Mouse (Mus musculus) limb, embryonic 12.5 days (tissue): Measurements from ENCODE around the gene Plce1. TPM values are rescaled to one million over a fixed set of nuclear protein-coding genes. Genes with fewer than 3 reads are reported as not detected.

Source experiments
- ATAC-seq: fragments of 200-750 bp; cut with Nextera tagmentation; 2 replicates; pipeline ENCODE4 v1.8.0; 2017; ENCODE audit warnings: low read depth, moderate TSS enrichment; ENCODE audit not compliant: insufficient number of reproducible peaks, insufficient read depth, low FRiP score, low TSS enrichment
- H3K27ac ChIP-seq: fragments of 300-500 bp; sonication (generic); 2 replicates; pipeline ENCODE4 v1.5.1; 2016; ENCODE audit warnings: mild to moderate bottlenecking, moderate library complexity
- H3K27me3 ChIP-seq: fragments of 300-500 bp; sonication (generic); 2 replicates; pipeline ENCODE4 v1.6.1; 2016; ENCODE audit warnings: mild to moderate bottlenecking, moderate library complexity
- H3K36me3 ChIP-seq: fragments of 300-500 bp; sonication (generic); 2 replicates; pipeline ENCODE4 v1.6.1; 2016; ENCODE audit warnings: mild to moderate bottlenecking, moderate library complexity
- H3K4me1 ChIP-seq: fragments of 300-500 bp; sonication (generic); replicated peaks from 2 replicates; pipeline ENCODE4 v1.6.1; 2016
- H3K4me2 ChIP-seq: fragments of 300-500 bp; sonication (generic); 2 replicates; pipeline ENCODE4 v1.6.1; 2016; ENCODE audit warnings: mild to moderate bottlenecking, moderate library complexity
- H3K4me3 ChIP-seq: fragments of 300-500 bp; sonication (generic); replicated peaks from 2 replicates; pipeline ENCODE4 v1.5.1; 2016; ENCODE audit warnings: mild to moderate bottlenecking
- H3K9ac ChIP-seq: fragments of 300-500 bp; sonication (generic); replicated peaks from 2 replicates; pipeline ENCODE4 v1.6.1; 2016; ENCODE audit warnings: mild to moderate bottlenecking, moderate library complexity
- H3K9me3 ChIP-seq: fragments of 300-500 bp; sonication (generic); 2 replicates; pipeline ENCODE4 v1.6.1; 2016; ENCODE audit warnings: mild to moderate bottlenecking, moderate library complexity
- WGBS: fragments of 180-500 bp; shearing (Covaris S2); methylation state at CpG from one replicate; pipeline ENCODE4 v1.1.7; 2016; 5-methylcytosine and 5-hydroxymethylcytosine counted together
- polyA plus RNA-seq: library from polyadenylated mRNA; unstranded; fragments of >200 nt; fragmentation: Nextera tagmentation; extraction: Ambion mirVana; gene quantifications from 2 replicates; pipeline ENCODE4 v1.2.1, GENCODE M21; 2016

Plce1 gene
- polyA plus RNA-seq, 1 experiment from 2014 or later = 7.1 TPM

GRCm38 (mm10) chr19:38691533-38691932, 210.6 kb downstream of the Plce1 start:
- H3K27me3 ChIP-seq = no peaks in the 10 kb centered on the region

GRCm38 (mm10) chr19:38693331-38693730, 212.4 kb downstream of the Plce1 start:
- Histone ChIP-seq H3K36me3 (no peaks in the 10 kb centered on the region), H3K4me2 (no peak overlapping the region), H3K9ac (no peak overlapping the region), H3K27ac (no peak overlapping the region), H3K4me3 (no peak overlapping the region), H3K4me1 (no peaks in the 10 kb centered on the region), H3K9me3 (no peaks in the 10 kb centered on the region), H3K27me3 (no peaks in the 10 kb centered on the region)
- no peak for ATAC-seq
- WGBS = 35% methylated on average over 2 of the region's 2 CpGs

More at GRCm38 (mm10) chr19:38691533-38691932, 210.6 kb downstream of the Plce1 start:
- WGBS = 91% methylated on average over 6 of the region's 6 CpGs
- no peak overlapping the region for H3K9ac ChIP-seq
- no peaks in the 10 kb centered on the region for H3K9me3 ChIP-seq
- H3K36me3 ChIP-seq = no peaks in the 10 kb centered on the region
- no peaks in the 10 kb centered on the region for H3K4me1 ChIP-seq
- H3K27ac ChIP-seq = no peak overlapping the region
- H3K4me2 ChIP-seq = no peak overlapping the region
- H3K4me3 ChIP-seq = no peak overlapping the region
- ATAC-seq = no peak

DNA sequence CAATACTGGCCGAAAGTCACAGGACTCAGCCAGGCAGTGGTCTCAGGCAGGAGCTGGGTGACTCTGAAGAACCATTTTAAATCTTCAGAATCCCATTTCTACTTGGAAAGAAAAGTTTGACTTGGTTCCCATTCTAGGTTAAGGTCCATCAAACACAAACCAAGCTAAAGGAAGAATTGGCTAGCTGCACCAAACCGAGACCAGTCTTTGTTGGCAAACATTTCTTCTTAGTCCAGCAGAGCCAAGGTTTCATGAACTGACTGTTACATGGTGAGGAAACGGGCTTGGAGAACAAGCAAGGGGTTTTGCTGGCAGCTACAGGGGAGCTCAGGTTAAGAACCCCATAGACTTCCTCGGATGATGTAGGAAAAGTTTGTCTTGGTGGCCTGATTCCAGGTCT, 212.9 kb downstream of the Plce1 start:
- WGBS = 85% methylated on average over 4 of the region's 4 CpGs
- Histone ChIP-seq H3K27ac (no peak overlapping the region), H3K9me3 (no peaks in the 10 kb centered on the region), H3K4me1 (no peaks in the 10 kb centered on the region), H3K9ac (no peak overlapping the region), H3K27me3 (no peaks in the 10 kb centered on the region), H3K4me2 (no peak overlapping the region), H3K36me3 (no peaks in the 10 kb centered on the region), H3K4me3 (no peak overlapping the region)
- ATAC-seq = no peak

- Histone ChIP-seq H3K27ac (no peak overlapping the region), H3K36me3 (no peaks in the 10 kb centered on the region), H3K9ac (no peak overlapping the region), H3K27me3 (no peaks in the 10 kb centered on the region), H3K9me3 (no peaks in the 10 kb centered on the region), H3K4me1 (peaks cover 3% of the 10 kb centered on the region; the same call in 1 of the 2 replicates), H3K4me3 (no peak overlapping the region), H3K4me2 (no peak overlapping the region)
- no peak for ATAC-seq
- 90% methylated on average over 8 of the region's 8 CpGs for WGBS
Observed at GRCm38 (mm10) chr19:38701776-38702175, 220.9 kb downstream of the Plce1 start.

GRCm38 (mm10) chr19:38704742-38705141, 223.8 kb downstream of the Plce1 start:
- Histone ChIP-seq H3K4me3 (no peak overlapping the region), H3K4me1 (peaks cover 3% of the 10 kb centered on the region; the same call in 1 of the 2 replicates), H3K36me3 (no peaks in the 10 kb centered on the region), H3K9ac (no peak overlapping the region), H3K9me3 (no peaks in the 10 kb centered on the region), H3K4me2 (no peak overlapping the region), H3K27me3 (no peaks in the 10 kb centered on the region), H3K27ac (no peak overlapping the region)
- 74% methylated on average over 3 of the region's 3 CpGs for WGBS
- ATAC-seq = no peak

- no peak overlapping the region for H3K9ac ChIP-seq
- WGBS = 89% methylated on average over 11 of the region's 11 CpGs
- H3K27ac ChIP-seq = no peak overlapping the region
- H3K9me3 ChIP-seq = no peaks in the 10 kb centered on the region
- no peaks in the 10 kb centered on the region for H3K36me3 ChIP-seq
- H3K4me3 ChIP-seq = no peak overlapping the region
- H3K4me1 ChIP-seq = peaks cover 3% of the 10 kb centered on the region; the same call in 1 of the 2 replicates
- H3K4me2 ChIP-seq = no peak overlapping the region
- no peak for ATAC-seq
- no peaks in the 10 kb centered on the region for H3K27me3 ChIP-seq
Observed at GRCm38 (mm10) chr19:38705244-38705643, 224.3 kb downstream of the Plce1 start.

DNA sequence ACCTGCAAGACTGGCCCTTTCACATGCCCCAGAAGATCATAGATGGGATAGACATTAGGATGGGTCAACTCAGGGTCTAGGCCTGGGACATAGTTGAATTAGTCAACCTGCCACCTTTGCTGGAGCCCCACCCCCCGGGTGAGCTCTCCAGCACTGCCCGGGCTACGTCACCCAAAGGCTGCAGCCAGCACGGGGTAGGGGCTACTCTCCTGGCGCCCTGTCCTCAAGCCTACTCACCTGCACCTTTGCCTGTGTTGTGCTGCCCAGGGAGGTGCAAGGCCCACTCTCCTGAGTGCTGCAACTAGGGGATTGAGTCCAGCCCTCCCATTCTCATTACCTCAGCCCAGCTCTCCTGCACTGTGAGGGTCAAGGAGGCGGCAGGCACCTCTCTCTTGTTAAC, 225.5 kb downstream of the Plce1 start:
- Histone ChIP-seq H3K4me2 (no peak overlapping the region), H3K36me3 (no peaks in the 10 kb centered on the region), H3K4me3 (no peak overlapping the region), H3K9me3 (no peaks in the 10 kb centered on the region), H3K27ac (no peak overlapping the region), H3K27me3 (no peaks in the 10 kb centered on the region), H3K9ac (no peak overlapping the region), H3K4me1 (peaks cover 3% of the 10 kb centered on the region; the same call in 1 of the 2 replicates)
- 86% methylated on average over 6 of the region's 6 CpGs for WGBS
- ATAC-seq = no peak

DNA sequence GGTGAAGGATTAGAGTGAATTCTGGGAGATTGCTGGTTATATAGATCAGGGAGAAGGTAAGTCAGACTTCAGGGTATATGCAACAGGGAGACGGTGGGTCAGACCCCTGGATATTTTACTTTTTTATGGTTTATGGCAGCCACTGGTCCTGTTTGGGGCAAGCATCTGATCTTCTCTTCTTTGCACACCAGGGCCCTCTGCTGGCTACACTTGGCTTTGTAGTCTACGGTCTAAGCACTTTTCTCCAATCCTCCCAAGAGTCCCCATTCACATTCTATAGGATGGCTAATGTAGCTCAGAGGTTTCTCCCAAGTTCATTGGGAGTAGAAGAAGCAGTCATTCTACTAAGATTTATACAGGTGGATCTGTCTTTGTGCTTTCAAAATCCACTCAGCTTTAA, 228.5 kb downstream of the Plce1 start:
- H3K27ac ChIP-seq = no peak overlapping the region

DNA sequence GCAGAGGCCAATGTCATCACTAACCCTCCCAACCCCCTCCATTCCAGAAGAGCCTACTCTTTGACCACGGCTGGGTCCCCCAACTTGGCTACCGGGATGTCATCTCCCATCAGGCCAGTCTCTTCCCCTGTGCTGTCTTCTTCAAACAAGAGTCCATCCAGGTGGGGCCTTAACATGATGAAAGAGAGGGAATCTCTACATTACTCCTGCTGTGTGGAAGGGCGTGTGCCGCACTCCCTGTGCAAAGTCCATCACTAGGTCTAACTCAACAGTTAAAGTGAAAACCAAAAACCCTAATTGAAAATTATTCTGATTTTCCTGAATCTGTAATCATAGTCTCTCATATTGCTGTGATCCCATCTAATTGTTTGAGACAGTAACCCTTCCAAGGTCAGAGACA, 240.9 kb downstream of the Plce1 start:
- Histone ChIP-seq H3K4me3 (no peak overlapping the region), H3K9me3 (no peaks in the 10 kb centered on the region), H3K4me1 (no peaks in the 10 kb centered on the region), H3K9ac (no peak overlapping the region), H3K27ac (no peak overlapping the region), H3K4me2 (no peak overlapping the region), H3K36me3 (peaks cover 9% of the 10 kb centered on the region; the same call in 1 of the 2 replicates), H3K27me3 (no peaks in the 10 kb centered on the region)
- WGBS = 91% methylated on average over 4 of the region's 4 CpGs
- ATAC-seq = no peak

More for the DNA sequence above, 228.5 kb downstream of the Plce1 start:
- no peak for ATAC-seq
- Histone ChIP-seq H3K36me3 (no peaks in the 10 kb centered on the region), H3K4me1 (peaks cover 2% of the 10 kb centered on the region; the same call in 1 of the 2 replicates), H3K9ac (no peak overlapping the region), H3K4me2 (no peak overlapping the region), H3K27me3 (no peaks in the 10 kb centered on the region), H3K9me3 (no peaks in the 10 kb centered on the region), H3K4me3 (no peak overlapping the region)
- WGBS = 78% methylated on average over 2 of the region's 2 CpGs

DNA sequence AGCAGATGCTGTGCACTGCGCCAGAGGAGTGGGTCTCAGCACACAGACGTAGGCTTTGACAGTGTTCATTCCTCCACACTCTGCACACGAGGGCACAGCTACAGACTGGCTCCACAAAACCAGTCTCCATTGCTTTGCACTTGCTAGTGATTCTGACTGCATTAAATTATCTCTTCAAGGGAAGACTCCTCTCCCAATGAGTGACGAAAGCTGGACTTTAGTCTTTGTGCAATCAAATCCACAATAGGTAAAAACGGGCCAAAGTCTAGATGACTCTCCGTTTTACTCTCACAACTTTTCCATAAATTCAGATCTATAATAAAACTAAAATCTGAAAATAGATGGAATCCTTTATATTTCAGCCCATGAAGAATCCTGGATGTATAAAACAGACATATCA, 242.1 kb downstream of the Plce1 start:
- no peak for ATAC-seq

DNA sequence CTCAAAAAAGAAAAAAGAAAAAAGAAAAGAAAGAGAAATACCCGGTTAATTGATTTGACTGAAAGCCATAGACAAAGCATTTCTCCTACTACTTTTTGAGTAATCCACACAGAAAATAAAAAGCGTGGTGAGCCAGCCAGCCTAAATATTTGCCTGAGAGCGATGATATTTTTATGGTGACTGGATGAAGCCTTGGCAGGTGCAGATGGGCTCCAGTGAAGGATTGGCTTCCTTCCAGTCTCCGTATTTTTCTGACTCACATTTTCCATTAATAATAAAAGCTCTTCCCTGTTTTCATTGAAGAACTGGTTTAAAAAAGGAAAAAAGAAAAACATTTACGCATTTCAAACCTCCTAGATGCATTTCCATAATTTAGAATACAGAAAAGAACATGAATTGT, 243.1 kb downstream of the Plce1 start:
- no peak for ATAC-seq
- H3K9ac ChIP-seq = no peak overlapping the region
- H3K4me3 ChIP-seq = no peak overlapping the region
- 0 out of 2 replicates have a peak, but pooled peaks cover 5% of the 10 kb centered on the region for H3K36me3 ChIP-seq
- H3K4me2 ChIP-seq = no peak overlapping the region
- 75% methylated on average over 5 of the region's 5 CpGs for WGBS
- no peak overlapping the region for H3K27ac ChIP-seq
- H3K9me3 ChIP-seq = no peaks in the 10 kb centered on the region
- no peaks in the 10 kb centered on the region for H3K4me1 ChIP-seq
- no peaks in the 10 kb centered on the region for H3K27me3 ChIP-seq

More for the DNA sequence above, 242.1 kb downstream of the Plce1 start:
- Histone ChIP-seq H3K27ac (no peak overlapping the region), H3K4me1 (no peaks in the 10 kb centered on the region), H3K4me3 (no peak overlapping the region), H3K9me3 (no peaks in the 10 kb centered on the region), H3K9ac (no peak overlapping the region), H3K36me3 (0 out of 2 replicates have a peak, but pooled peaks cover 5% of the 10 kb centered on the region), H3K27me3 (no peaks in the 10 kb centered on the region), H3K4me2 (no peak overlapping the region)
- 86% methylated on average over 6 of the region's 6 CpGs for WGBS

GRCm38 (mm10) chr19:38728842-38729241, 247.9 kb downstream of the Plce1 start:
- Histone ChIP-seq H3K36me3 (peaks cover 13% of the 10 kb centered on the region), H3K4me1 (no peaks in the 10 kb centered on the region), H3K9me3 (no peaks in the 10 kb centered on the region), H3K27me3 (no peaks in the 10 kb centered on the region), H3K27ac (no peak overlapping the region), H3K9ac (no peak overlapping the region), H3K4me2 (no peak overlapping the region), H3K4me3 (no peak overlapping the region)
- no peak for ATAC-seq
- 66% methylated on average over 6 of the region's 6 CpGs for WGBS
